Mouse (Mus musculus): ENCODE data around the gene Emx1.

DNA sequence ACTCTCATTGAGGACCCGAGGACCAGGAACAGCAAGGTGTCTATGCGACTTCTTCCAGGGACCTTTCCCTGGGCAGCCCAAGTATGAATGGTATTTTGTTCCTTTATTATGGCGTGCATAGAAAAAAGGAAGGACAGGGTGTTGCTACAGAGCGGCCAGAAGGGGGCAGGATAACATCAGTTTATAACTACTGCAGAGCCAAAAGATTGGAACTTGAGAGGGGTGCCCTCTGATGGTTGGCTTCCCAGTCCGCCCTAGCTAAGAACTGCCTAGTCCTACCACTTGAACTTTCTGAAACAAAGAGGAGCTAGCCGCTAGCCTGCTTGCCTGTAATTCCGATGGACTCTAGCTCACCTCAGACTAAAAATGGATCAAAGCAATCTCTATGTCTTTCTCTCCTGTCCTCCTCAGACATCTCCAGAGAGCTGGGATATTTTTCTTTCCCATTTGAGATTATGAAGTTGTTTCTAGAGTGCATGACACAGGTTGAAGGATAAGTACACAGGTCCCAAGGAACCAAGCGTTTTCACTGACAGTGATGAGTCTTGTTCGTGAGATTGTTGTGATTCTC lies 33.2 kb upstream of the Emx1 start:
- TF ChIP-seq CTCF (IDR thresholded peaks at IDR 0.05; ENCODE audit: extremely low read depth, insufficient read depth, insufficient read length, insufficient replicate concordance) (no peak; the same call in 1 of the 2 replicates), POLR2A (IDR thresholded peaks at IDR 0.05; ENCODE audit: low read depth, low read length) (no peak)

Measured in spleen, adult 2 months (tissue).